Mouse (Mus musculus) embryo, embryonic 10 days (tissue): ENCODE data around the gene Zfp740.
A peak's percentile ranks its signal among the peaks of the same experiment; 100 is the strongest.

Experiments
- DNase-seq: peaks from one replicate; pipeline ENCODE4 v3.0.0-alpha.2; 2015; ENCODE audit warnings: low spot score

Gene Zfp740

GRCm38 (mm10) chr15:102248812-102249191 is 45.8 kb downstream of the Zfp740 start:
- peak; percentile 58 for DNase-seq

- DNase-seq = peak; percentile 60
Observed at GRCm38 (mm10) chr15:102249251-102249691, 46.2 kb downstream of the Zfp740 start.

- DNase-seq = no peak
Observed at GRCm38 (mm10) chr15:102249967-102250366, 46.9 kb downstream of the Zfp740 start.

- no peak for DNase-seq
Observed at GRCm38 (mm10) chr15:102250521-102250920, 47.5 kb downstream of the Zfp740 start.

GRCm38 (mm10) chr15:102255547-102256255 is 52.7 kb downstream of the Zfp740 start:
- no peak for DNase-seq

GRCm38 (mm10) chr15:102256431-102257201 is 53.6 kb downstream of the Zfp740 start:
- DNase-seq = no peak

- no peak for DNase-seq
Observed at GRCm38 (mm10) chr15:102257202-102258075, 54.4 kb downstream of the Zfp740 start, which contains the start of gene Rarg. Gene Rarg, minus strand, starts transcription at chr15:102257517.

GRCm38 (mm10) chr15:102258076-102258470 is 55.0 kb downstream of the Zfp740 start:
- DNase-seq = peak; percentile 70

GRCm38 (mm10) chr15:102258581-102259253 is 55.7 kb downstream of the Zfp740 start:
- no peak for DNase-seq

GRCm38 (mm10) chr15:102262582-102262981 is 59.5 kb downstream of the Zfp740 start:
- DNase-seq = no peak

- DNase-seq = no peak
Observed at GRCm38 (mm10) chr15:102263037-102263436, 60.0 kb downstream of the Zfp740 start.
